Mouse (Mus musculus) E14TG2a.4 (cell line): ENCODE measurements around the gene Olfr789.

ENCODE experiments used
- H3K27me3 ChIP-seq: 2 replicates; pipeline ENCODE4 v1.6.1; 2014; ENCODE audit warnings: low read length, control low read depth; ENCODE audit not compliant: insufficient read depth
- H3K36me3 ChIP-seq: 2 replicates; pipeline ENCODE4 v1.6.1; 2014; ENCODE audit warnings: low read length, control low read depth; ENCODE audit not compliant: insufficient read depth
- H3K4me1 ChIP-seq: replicated peaks from 2 replicates; pipeline ENCODE4 v1.6.1; 2014; ENCODE audit warnings: low read depth, low read length, control low read depth
- H3K4me3 ChIP-seq: replicated peaks from 2 replicates; pipeline ENCODE4 v1.5.1; 2014; ENCODE audit warnings: mild to moderate bottlenecking, low read length
- H3K9me3 ChIP-seq: 2 replicates; pipeline ENCODE4 v1.6.1; 2014; ENCODE audit warnings: low read length, control low read depth
- CTCF ChIP-seq: conservative IDR thresholded peaks from 2 replicates; pipeline ENCODE4 v1.5.1; 2014; ENCODE audit warnings: low read length
- NANOG ChIP-seq: IDR thresholded peaks from 2 replicates; pipeline ENCODE4 v1.6.1; 2014; ENCODE audit warnings: borderline replicate concordance, low read length, mixed read lengths
- POU5F1 ChIP-seq: IDR thresholded peaks from 2 replicates; pipeline ENCODE4 v1.6.1; 2014; ENCODE audit warnings: low read length, borderline replicate concordance

Gene Olfr789

DNA sequence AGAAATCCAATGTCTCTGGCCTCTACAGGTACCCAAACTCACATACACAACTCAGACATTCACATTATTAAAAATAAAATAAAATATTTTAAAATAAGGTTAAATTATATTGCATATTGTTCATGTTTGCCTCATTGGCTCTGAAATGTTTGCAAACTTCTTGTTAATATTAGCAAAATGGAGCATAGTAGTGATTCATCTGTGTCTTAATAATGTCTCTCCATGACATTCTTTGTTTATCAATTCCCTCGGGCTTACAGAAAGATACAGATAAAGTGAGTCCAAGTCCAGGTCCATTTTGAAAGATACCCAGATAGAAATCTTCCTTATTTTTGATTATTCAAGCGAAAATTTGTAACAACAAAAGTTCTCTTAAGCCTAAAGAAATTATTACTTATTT lies at the start of gene Olfr789:
TSS of gene Olfr789 (plus strand) at position 301 of the 400 bp plus-strand sequence.
- H3K9me3 ChIP-seq = no peaks in the 10 kb centered on the region
- H3K4me1 ChIP-seq = no peaks in the 10 kb centered on the region
- no peaks in the 10 kb centered on the region for H3K36me3 ChIP-seq
- no peak within 1 kb of the TSS for H3K4me3 ChIP-seq
- TF ChIP-seq CTCF (no peak), NANOG (no peak), POU5F1 (no peak)
- H3K27me3 ChIP-seq = no peaks in the 10 kb centered on the region

GRCm38 (mm10) chr10:129461562-129461961 lies 23.0 kb upstream of the Olfr789 start, which contains the start of gene Olfr787:
Gene Olfr787, plus strand, starts transcription at chr10:129461862.
- H3K4me3 ChIP-seq = no peak within 1 kb of the TSS
- TF ChIP-seq POU5F1 (no peak), CTCF (no peak), NANOG (no peak)
- H3K27me3 ChIP-seq = no peaks in the 10 kb centered on the region
- no peaks in the 10 kb centered on the region for H3K4me1 ChIP-seq
- H3K36me3 ChIP-seq = no peaks in the 10 kb centered on the region
- 0 out of 2 replicates have a peak, but pooled peaks cover 3% of the 10 kb centered on the region for H3K9me3 ChIP-seq

DNA sequence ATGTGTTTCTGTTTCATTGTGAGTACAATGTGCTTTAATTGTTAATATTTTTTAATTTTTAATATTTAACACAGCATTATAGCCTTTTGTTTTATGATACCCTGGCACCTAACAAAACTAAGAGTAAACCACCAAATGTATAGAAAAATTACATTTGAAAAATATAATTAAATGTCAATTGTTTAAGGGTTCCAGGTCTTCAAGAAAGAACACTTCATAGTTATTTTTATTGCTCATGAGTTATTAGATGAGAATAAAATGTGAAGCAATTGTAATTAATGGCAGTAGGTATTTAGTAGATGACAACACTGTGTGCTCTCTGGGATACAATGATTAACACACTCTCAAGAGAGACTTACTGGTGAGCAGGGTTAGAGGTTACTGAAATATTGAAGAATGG lies 13.9 kb upstream of the Olfr789 start, which contains the start of gene Olfr788:
TSS of gene Olfr788 (plus strand) at position 301 of the 400 bp plus-strand sequence.
- Histone ChIP-seq H3K9me3 (no peaks in the 10 kb centered on the region), H3K4me1 (no peaks in the 10 kb centered on the region), H3K4me3 (no peak within 1 kb of the TSS), H3K27me3 (no peaks in the 10 kb centered on the region), H3K36me3 (no peaks in the 10 kb centered on the region)
- TF ChIP-seq CTCF (no peak), NANOG (no peak), POU5F1 (no peak)

- Histone ChIP-seq H3K9me3 (no peaks in the 10 kb centered on the region), H3K4me1 (no peaks in the 10 kb centered on the region), H3K36me3 (no peaks in the 10 kb centered on the region), H3K27me3 (no peaks in the 10 kb centered on the region), H3K4me3 (no peak overlapping the region)
- no peak for TF ChIP-seq NANOG
Measured at GRCm38 (mm10) chr10:129473256-129473655, 11.3 kb upstream of the Olfr789 start.

DNA sequence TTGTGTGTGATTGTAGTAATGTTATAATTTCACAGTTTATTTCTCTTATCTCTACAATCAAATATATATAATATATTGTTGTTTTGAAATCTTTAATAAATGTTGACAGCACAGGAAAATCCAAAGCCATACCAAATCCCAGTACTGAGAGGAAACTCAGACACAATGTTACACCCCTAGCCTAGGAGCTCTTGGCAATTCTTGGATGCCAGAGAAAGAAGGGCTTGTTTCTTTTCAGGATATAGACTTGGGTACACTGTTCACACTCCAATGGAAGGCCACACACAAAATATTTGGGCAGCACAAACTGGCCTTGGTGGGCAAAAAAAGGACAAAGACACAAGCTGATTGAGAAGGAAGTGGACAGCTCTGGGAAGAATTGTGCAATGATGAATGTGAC lies 10.8 kb upstream of the Olfr789 start:
- TF ChIP-seq CTCF (no peak), POU5F1 (no peak), NANOG (no peak)
- Histone ChIP-seq H3K4me1 (no peaks in the 10 kb centered on the region), H3K27me3 (no peaks in the 10 kb centered on the region), H3K4me3 (no peak overlapping the region), H3K36me3 (no peaks in the 10 kb centered on the region), H3K9me3 (no peaks in the 10 kb centered on the region)

GRCm38 (mm10) chr10:129490101-129490500 lies 5.5 kb downstream of the Olfr789 start:
- H3K9me3 ChIP-seq = no peaks in the 10 kb centered on the region
- H3K27me3 ChIP-seq = no peaks in the 10 kb centered on the region
- H3K36me3 ChIP-seq = no peaks in the 10 kb centered on the region
- TF ChIP-seq POU5F1 = no peak
- H3K4me1 ChIP-seq = no peaks in the 10 kb centered on the region
- no peak overlapping the region for H3K4me3 ChIP-seq

DNA sequence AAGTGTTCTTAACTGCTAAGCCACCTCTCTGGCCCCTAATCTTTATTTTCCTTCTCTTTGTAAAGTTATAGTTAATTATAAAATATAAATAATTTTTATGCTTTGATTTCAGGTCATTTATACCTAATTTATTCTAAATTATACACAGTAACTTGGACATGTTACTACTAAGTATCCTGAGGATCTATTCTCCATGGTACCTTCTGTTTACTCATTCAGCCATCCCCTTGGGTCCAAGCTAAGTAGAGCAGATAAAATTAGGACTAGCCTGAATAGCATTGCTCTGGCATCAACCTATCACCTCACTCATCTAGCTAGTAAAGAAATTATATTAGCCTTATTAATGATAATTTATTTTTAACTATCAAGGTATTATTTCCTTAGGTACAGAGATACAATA lies 13.6 kb downstream of the Olfr789 start, which contains the start of gene Olfr790:
TSS of gene Olfr790 (plus strand) at position 301 of the 400 bp plus-strand sequence.
- Histone ChIP-seq H3K4me3 (no peak within 1 kb of the TSS), H3K4me1 (no peaks in the 10 kb centered on the region), H3K27me3 (no peaks in the 10 kb centered on the region), H3K36me3 (no peaks in the 10 kb centered on the region), H3K9me3 (no peaks in the 10 kb centered on the region)
- no peak for TF ChIP-seq POU5F1

- Histone ChIP-seq H3K4me3 (no peak within 1 kb of the TSS), H3K27me3 (no peaks in the 10 kb centered on the region), H3K9me3 (no peaks in the 10 kb centered on the region), H3K4me1 (no peaks in the 10 kb centered on the region), H3K36me3 (no peaks in the 10 kb centered on the region)
- TF ChIP-seq NANOG (no peak), POU5F1 (no peak), CTCF (no peak)
Measured at GRCm38 (mm10) chr10:129521492-129521891, 36.9 kb downstream of the Olfr789 start, which contains the start of gene Olfr791. Gene Olfr791, plus strand, starts transcription at chr10:129521792.

DNA sequence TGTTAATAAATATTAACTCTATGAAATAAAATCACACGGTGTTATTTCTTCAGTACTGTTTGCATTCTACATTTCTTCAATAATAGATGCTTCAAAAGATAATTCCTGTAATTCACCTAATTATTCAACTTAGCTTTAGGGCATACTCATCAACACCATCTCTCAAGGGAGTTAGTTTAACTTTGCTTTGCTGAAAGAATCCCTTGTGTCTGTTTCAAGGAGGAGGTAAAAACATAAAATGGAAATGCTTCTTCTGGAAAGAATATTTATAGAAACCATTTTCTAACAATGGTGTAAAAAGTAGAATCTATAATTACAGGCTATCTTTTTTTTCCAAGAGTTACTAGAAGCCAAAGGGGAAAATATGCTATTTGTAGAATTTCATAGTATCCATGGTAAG lies 54.3 kb downstream of the Olfr789 start, which contains the start of gene Olfr792:
TSS of gene Olfr792 (plus strand) at position 301 of the 400 bp plus-strand sequence.
- no peaks in the 10 kb centered on the region for H3K36me3 ChIP-seq
- TF ChIP-seq POU5F1 (no peak), NANOG (no peak), CTCF (no peak)
- H3K4me3 ChIP-seq = no peak within 1 kb of the TSS
- peaks cover 15% of the 10 kb centered on the region for H3K9me3 ChIP-seq
- no peaks in the 10 kb centered on the region for H3K27me3 ChIP-seq
- H3K4me1 ChIP-seq = no peaks in the 10 kb centered on the region
